Mouse (Mus musculus): ENCODE results near the gene Nabp2.

Nabp2 gene

DNA sequence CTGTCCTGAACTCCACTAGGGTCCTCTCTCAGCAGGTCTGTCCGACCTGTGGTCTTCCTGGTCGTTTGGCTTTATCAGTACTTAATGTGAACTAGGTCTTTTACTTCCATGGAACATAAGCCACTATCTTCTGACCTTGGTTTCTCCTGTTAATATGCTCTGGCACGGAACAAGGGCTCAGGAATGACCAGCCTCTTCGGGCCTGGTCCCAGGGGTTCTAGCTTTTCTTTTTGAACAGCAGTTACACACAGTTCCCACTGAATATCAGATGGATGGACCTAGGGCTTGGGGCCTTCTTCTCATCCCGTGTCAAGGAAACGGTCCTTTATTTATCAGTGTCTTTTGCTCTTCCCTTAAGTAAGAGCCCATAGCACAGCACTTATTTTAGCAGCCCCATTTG is 49.5 kb downstream of the Nabp2 start:
- DNase-seq (ENCODE audit: extremely low spot score, low read depth, low spot score): no peak

DNA sequence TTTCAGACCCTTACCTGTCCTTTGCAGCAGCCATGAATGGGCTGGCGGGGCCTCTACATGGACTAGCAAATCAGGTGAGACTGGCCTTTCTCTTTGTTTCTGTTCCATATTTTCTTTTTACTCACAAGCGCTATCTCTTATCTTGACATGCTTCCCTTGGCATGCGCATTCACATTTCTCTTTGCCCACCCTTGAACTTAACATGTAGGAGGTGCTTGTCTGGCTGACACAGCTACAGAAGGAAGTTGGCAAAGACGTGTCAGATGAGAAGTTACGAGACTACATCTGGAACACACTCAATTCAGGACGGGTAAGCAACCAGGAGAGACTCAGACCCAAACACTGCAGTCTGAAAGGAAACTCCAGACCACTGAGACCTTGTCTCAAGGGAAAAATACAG is 52.1 kb downstream of the Nabp2 start:
- no peak for DNase-seq (ENCODE audit: extremely low spot score, low read depth, low spot score)

DNA sequence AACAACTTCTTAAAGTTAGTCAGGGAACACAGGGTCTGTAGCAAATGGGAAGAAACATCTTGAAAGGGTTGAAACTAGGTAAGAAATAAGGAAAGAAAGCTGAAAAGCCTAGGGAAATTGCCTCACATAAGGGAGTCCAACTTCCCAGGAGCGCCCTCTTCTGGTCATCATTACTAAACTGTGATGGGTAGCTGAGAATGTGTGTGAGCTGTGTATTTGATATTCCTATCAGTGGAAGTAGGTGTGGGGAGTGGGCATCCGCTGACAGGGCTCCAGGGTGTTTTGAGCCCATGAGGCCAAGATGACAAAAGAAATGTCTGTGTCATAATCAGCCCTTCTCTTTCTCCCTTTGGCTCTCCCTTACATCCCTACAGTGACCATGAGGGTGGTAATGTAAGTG is 52.5 kb downstream of the Nabp2 start:
- DNase-seq (ENCODE audit: extremely low spot score, low read depth, low spot score): no peak

Measured in hindlimb bud, embryonic 11.5 days (tissue).